Mouse (Mus musculus) left cerebral cortex, postnatal 14 days (tissue): ENCODE results near the gene Tex13c3. TPM values are rescaled to one million over a fixed set of nuclear protein-coding genes. Genes with fewer than 3 reads are reported as not detected.
"Not testable (repeated sequence)": the region's sequence is repeated elsewhere in the genome, so short reads cannot be mapped to it uniquely, and the experiment has no call there.

Experiments
- DNase-seq, 2 experiments: peaks; one replicate each; pipeline ENCODE4 v3.0.0; 2021 to 2022; ENCODE audit warnings: low spot score in 2 of 2, mixed read lengths in 1 of 2
- intact Hi-C: fragments of 180-260 bp; cut with DNase I; formaldehyde crosslinking; loops from one replicate; pipeline ENCODE4 v1.15.1; 2025
- long read RNA-seq, 2 experiments: library from polyadenylated mRNA; stranded (forward); transcript quantifications; one replicate each; pipeline ENCODE4 v2.0.0; 2021
- total RNA-seq, 2 experiments: library from RNA; stranded (reverse); gene quantifications; 2 replicates each; pipeline ENCODE4 v1.2.3; 2021

Tex13c3 gene
- total RNA-seq: not detected
- long read RNA-seq, experiment 1: 0 reads
- long read RNA-seq, experiment 2: 0 reads

DNA sequence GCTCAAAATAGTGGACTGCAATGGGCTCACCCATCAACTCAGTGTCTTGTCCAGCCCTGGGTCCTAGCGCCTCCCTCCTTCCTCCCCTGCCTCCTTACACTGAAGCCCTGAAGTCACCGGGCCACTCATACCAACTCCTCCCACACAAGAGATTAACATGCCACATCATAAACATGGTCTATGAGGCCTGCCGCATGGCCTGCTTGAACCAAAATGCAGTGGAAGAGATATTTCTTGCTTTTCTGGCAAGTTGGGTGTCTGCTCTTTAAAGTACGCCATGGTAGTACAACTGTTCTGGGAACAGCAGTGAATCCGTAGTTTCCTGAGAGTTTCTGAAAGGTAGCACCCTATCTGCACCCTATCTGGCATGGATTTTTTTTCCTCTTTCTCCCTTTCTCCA, at the start of gene Tex13c3:
Gene Tex13c3, minus strand, starts transcription at position 101 of the 400 bp plus-strand sequence.
- DNase-seq, intact Hi-C loops: not testable (repeated sequence)

DNA sequence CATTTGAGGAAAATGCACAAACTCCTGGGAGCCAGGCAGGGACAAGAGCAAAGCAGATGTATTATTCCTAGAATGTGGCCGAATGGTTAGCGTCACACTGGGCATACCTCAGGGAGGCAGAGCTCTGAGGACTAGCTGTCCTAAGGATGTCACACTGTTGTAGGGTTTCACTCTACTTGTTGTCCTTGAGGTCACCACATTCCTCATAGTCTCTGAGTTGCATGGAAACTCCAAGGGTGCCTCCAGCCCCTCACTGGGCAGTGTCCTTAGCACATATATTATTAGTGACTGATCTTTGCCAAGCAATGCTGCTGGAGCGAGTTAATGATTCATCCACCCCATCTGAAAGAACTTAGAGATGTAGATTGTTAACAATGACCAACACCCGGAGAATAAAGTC, 8.6 kb upstream of the Tex13c3 start:
- intact Hi-C loops: no loop called here
- no peak for DNase-seq
